Mouse (Mus musculus) bone marrow macrophage, adult 2 months (primary cell): Measurements from ENCODE around the gene Ppm1n. TPM values are rescaled to one million over a fixed set of nuclear protein-coding genes. Genes with fewer than 3 reads are reported as not detected.

ENCODE experiments used
- H3K27ac ChIP-seq: 2 replicates; pipeline ENCODE4 v1.5.1; 2012; ENCODE audit warnings: low read depth, low read length; ENCODE audit not compliant: insufficient read depth
- H3K4me1 ChIP-seq: 2 replicates; pipeline ENCODE4 v1.6.1; 2012; ENCODE audit warnings: low read length; ENCODE audit not compliant: control insufficient read depth, insufficient read depth
- H3K4me3 ChIP-seq: 2 replicates; pipeline ENCODE4 v1.5.1; 2012; ENCODE audit warnings: mild to moderate bottlenecking, low read length, moderate library complexity; ENCODE audit not compliant: insufficient read depth
- CTCF ChIP-seq: IDR thresholded peaks from 2 replicates; pipeline ENCODE4 v1.5.1; 2012; ENCODE audit warnings: low read depth, mild to moderate bottlenecking, low read length, moderate library complexity
- POLR2A ChIP-seq: IDR thresholded peaks from 2 replicates; pipeline ENCODE4 v1.6.1; 2012; ENCODE audit warnings: mild to moderate bottlenecking, low read depth, low read length, borderline replicate concordance
- polyA plus RNA-seq: library from polyadenylated mRNA; stranded (reverse); fragments of >200 nt; gene quantifications from 2 replicates; pipeline ENCODE4 v1.2.4, GENCODE M21; 2012; ENCODE audit not compliant: missing spikeins, insufficient read depth, insufficient read length

The Ppm1n gene
- polyA plus RNA-seq, 1 experiment = 4.2 TPM

DNA sequence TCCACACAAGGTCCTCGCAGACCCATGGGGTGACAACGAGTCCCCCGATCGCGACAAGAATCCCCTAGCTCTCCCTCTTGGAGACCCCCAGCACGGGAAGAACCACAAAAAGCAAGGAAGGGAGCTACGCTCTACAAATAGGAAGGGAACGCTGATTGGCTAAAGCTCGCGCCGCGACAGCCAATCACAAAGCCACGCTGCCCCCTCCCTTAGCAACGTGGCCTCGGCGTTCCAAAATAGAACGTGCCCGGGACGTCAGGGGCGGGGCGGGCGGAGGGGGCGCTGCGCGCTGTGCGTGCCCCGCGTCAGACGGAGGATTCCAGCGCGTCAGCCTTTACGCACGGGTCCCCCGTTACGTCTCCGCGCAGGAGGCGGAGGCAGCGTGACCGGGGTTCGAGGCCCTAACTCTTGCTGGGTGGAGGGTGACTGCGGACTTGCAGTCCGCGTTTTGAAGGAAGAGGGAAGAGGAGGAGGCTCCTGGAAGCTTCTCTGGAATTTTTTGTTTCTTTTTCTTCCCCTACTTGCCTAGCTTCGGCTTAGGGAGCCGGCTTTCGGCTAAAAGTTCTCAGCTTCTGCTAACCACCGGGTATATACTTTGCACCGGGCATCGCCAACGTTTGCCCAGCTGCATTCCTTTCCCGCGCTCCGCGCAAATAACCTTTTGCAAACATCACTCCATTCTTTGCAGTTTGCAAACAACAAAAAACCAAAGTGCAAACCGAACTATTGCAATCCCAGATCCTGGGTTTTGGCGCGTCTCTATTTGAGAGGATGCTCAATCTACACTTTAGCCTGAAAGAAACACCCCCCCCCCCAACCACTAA, 28.8 kb upstream of the Ppm1n start:
- Histone ChIP-seq H3K27ac (peak overlapping the region; percentile 55), H3K4me3 (peak overlapping the region; percentile 64), H3K4me1 (peaks cover 4% of the 10 kb centered on the region; the same call in 1 of the 2 replicates)
- TF ChIP-seq CTCF (no peak), POLR2A (0 out of 2 replicates have a peak, but pooled peaks have one; percentile 47)

DNA sequence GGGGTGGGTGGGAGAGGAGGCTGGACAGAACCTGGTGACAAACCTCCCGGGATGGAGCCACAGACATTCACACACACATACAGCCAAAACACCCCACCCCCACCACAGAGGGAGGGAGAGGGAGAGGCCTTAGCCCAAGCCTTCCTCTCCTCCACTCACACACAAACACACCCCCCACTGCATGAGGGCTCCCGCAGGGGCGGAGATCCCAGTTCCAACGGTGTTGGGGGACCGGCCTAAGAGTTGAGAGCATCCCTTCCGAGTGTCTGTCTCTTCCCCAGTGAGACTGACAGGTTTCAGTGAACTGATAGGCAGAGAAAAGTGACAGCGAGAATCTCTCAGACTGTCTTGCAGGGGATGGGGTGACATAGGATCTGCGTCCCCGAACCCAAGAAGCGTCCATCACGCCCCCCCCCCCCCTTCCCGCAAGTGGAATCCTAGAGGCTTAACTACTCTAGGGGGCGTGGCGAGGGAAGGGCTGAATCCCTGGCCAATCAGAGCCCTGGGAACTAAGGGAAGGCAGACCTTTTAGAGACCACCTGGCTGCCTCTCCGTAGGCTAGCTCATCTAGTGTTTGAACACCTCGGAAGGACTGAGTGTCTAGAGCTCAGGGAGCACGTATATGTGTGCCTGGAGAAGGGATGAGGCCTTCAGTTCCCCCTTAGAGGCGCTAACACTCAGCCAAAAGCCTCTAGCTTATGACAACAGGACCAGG, 28.0 kb upstream of the Ppm1n start:
- Histone ChIP-seq H3K4me3 (peak overlapping the region; percentile 64), H3K27ac (peak overlapping the region; percentile 55), H3K4me1 (peaks cover 4% of the 10 kb centered on the region; the same call in 1 of the 2 replicates)
- no peak for TF ChIP-seq CTCF
- TF ChIP-seq POLR2A = no peak; the same call in 1 of the 2 replicates

DNA sequence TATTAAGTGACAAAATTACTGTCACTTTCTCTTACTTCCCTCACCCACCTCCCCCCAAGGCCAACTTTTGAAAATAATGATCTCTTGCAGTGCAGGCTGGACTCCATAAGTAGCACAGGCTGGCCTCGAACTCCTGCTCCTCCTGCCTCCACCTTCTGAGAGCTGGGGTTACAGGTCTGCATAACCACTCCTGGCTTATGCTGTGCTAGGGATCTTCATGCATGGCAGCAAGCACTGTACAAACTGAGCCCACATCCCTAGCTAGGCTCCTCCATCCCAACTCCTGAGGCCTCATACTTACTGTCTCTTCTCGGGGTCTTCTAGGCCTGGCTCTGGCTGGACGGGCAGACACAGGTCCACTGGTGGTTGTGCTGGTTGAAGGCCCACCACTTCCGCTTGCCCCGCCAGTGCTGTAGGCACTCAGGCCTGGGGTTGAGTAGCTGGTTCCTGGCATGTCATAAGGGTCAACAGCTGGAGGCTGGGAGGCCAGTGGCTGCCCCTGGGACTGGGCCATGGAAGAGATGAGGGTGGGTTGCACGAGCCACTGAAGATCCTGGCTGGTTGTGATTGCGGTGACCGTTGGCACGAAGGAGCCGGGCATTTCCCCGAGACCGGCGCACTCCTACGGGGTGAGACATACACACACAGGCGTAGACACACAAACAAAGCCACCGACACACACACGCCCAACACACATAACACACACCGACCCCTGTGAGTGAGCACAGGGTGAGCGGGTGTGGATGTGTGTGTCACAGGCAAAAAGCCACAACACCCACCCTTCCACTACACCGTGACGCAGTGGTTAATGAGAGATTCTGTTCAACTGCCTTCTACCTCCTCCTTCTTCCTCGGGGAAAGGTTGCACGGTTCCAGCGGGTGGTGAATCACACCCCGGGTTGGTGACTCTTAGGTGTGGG, 27.2 kb upstream of the Ppm1n start:
- TF ChIP-seq CTCF = no peak
- no peak for TF ChIP-seq POLR2A
- Histone ChIP-seq H3K4me1 (peaks cover 4% of the 10 kb centered on the region), H3K4me3 (no peak overlapping the region), H3K27ac (no peak overlapping the region)

DNA sequence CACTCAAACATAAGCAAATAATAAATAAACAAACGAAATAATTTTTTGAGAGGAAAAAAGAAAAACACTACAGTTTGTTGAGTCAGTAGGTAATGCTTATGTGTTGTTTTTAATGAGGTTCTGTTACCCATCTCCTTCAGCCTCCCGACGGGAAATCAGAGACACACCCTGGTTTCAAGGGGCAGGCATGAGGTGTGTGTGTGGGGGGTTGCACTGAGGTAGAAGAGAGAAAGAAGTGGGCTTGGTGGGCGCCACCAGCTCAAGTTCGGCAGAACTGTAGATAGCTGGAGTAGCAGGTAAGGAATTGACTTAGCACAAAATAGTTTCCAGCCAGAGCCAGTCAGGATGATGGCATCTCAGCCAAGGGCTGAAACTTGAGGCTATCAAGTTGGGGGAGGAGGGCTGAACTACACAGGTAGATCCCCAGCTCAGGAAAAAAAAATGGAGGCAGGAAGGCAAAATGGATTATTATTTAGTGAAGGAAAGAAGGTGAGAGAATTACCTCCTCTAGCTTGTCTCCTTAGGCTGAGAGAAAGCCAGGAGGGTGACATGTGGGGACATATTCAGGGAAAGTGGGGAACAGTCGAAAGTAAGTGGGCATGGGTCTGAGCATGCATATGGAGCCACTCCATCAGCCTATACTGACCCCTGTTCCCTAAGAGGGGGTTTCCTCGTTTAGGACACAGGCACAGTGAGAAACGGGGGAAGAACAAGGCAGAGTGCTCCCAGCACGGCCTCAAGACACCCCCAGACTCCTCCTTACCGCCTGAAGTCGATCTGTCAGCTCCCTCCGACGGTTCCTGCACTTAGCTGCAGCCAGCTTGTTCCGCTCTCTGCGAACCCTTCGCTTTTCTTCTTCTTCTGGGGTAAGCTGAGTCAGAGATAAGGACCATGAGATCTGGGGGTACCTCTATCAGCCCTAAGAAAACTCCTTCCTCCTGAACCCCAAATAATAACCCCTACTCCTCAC, 26.2 kb upstream of the Ppm1n start:
- Histone ChIP-seq H3K4me1 (peaks cover 10% of the 10 kb centered on the region), H3K27ac (no peak overlapping the region), H3K4me3 (no peak overlapping the region)

DNA sequence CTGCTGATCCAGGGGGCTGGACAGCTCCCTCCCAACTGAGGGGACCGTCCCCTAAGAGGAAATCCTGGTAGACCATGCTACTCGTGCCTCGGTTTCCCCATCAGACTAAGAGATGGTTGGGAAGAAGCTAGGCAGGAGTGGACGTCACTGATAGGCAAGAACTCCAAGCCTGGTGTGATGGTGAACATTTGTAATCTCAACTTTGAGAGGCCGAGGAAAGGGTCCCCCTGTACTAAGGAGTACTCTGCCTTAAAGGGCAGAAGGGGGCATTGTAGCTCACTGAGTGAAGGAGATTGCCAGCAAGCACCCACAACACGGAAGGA, 25.5 kb upstream of the Ppm1n start:
- no peak for TF ChIP-seq CTCF
- TF ChIP-seq POLR2A = no peak
- Histone ChIP-seq H3K4me3 (no peak overlapping the region), H3K4me1 (peaks cover 10% of the 10 kb centered on the region)

More for the DNA sequence above, 26.2 kb upstream of the Ppm1n start:
- TF ChIP-seq POLR2A (no peak), CTCF (no peak)

DNA sequence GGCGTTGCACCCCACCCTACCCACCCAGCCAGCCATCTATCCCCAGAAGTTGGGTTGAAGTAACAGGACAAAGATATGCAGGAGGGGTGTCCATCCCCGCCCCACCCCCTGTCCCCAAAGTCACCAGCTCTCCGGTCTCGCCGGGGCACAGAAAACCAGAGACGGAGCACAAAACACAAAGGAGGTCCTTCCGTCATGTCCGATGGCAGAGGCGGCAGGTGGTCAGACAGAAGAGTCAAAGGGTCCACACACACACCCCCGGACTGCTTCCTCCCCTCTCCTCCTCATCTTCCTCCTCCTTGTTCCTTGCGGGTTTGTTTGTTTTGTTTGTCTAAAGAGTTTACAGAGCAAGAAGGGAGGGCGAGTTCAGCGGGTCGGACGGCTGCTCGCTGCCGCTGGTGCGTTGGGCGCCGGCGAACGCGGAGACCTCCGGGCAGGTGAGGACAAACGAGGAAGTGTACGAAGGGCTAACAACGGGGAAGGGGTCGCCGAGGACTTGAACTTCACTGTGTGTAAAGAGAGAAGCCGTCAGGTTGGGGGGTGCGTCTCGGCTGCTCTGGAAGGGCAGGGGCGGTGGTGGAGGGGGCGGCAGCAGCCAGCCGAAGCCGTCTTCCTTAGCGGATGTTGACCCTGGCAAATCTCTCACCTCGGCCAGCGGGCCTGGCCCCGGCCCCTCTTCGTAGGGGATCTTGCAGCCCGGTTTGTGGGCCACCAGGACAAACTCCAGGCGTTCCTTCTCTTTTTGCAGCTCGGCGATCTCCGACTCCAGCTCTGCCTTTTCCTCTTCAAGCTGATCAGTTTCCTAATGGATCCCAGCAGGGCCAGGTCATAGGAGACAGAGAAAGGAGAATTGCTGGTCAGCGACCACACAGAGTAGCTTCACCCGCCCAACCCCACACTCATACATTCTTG, 24.9 kb upstream of the Ppm1n start:
- Histone ChIP-seq H3K4me3 (no peak overlapping the region), H3K4me1 (peaks cover 12% of the 10 kb centered on the region), H3K27ac (no peak overlapping the region)
- no peak for TF ChIP-seq CTCF
- TF ChIP-seq POLR2A = no peak

More for the DNA sequence above, 25.5 kb upstream of the Ppm1n start:
- H3K27ac ChIP-seq = no peak overlapping the region

DNA sequence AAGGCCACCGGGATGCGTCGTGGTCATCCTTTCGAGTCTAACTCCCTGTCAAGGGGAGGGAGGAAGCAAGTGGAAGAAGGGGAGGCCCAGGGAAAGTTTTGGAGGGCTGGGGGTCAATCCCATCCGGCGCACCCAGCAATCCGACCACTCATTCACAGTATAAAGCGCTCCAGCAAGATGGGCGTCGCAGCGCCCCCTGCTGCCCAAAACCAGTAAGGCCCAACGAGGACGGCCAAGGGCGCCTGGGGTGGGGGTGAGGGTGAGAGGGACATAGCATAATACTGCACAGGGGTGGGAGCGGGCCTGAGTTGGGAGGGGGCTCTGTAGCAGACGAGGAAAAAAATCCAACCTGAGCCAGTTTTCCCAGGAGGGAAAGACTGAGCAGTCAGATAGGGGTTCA, 23.9 kb upstream of the Ppm1n start:
- TF ChIP-seq POLR2A = no peak
- peak; percentile 86 for TF ChIP-seq CTCF
- Histone ChIP-seq H3K27ac (no peak overlapping the region), H3K4me3 (no peak overlapping the region), H3K4me1 (peaks cover 12% of the 10 kb centered on the region)

DNA sequence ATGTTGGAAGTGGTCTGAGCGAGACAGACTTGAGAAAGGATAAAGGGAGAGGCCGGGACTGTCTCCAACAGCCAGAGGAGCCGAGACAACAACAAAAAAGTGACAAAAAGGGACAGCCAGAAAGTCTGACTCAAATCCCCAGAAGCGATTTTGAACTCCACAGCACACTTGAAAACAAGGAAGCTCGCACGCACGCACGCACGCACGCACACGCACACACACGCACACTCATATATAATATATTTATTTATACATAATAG, 23.1 kb upstream of the Ppm1n start:
- no peak overlapping the region for H3K27ac ChIP-seq
- TF ChIP-seq POLR2A (no peak), CTCF (no peak)
- H3K4me1 ChIP-seq = peaks cover 12% of the 10 kb centered on the region
- no peak overlapping the region for H3K4me3 ChIP-seq
